Mouse (Mus musculus) ovary, postnatal 10 days (tissue): ENCODE data around the gene Gm20388.

Experiments used
- DNase-seq: peaks from one replicate; pipeline ENCODE4 v3.0.0; 2022; ENCODE audit warnings: low spot score

The Gm20388 gene

DNA sequence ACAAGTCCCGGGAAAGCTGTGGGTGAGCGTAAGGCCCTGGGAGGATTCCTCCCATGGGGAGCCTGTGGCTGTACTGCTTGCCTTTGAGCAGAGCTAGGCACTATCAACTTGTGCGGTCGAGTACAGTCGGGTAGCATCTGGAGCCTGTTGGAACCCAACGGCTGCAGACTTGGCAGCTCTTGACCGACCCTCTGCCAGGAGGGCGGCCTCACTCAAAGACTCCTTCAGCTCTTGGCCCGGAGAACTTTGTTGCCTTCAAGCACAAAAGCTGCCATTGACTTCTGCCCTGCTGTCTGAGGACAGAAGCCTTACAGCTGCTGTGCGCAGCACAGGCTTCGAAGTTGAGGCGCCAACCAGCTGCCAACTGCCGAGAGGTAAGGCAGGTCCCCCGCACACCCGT, 1618.1 kb downstream of the Gm20388 start:
- DNase-seq, result no peak

DNA sequence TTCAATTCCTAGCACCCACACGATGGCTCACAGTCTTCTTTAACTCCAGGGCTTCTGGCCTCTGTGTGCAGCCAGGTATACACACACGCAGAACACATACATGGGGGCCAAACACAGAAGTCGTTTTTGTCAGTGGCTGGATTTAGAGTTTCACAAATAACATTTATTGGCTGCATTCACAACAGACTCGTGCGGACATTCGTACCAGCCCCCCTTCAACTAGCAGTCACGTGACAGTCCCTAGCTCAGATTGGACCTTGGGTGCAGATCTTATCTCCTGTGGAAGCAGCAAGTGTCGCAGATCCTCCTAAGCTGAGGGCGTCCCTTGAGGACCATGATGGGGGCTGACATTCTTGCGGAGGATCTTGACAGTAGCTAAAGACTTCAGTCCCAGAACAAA, 1620.0 kb downstream of the Gm20388 start:
- DNase-seq, result no peak

DNA sequence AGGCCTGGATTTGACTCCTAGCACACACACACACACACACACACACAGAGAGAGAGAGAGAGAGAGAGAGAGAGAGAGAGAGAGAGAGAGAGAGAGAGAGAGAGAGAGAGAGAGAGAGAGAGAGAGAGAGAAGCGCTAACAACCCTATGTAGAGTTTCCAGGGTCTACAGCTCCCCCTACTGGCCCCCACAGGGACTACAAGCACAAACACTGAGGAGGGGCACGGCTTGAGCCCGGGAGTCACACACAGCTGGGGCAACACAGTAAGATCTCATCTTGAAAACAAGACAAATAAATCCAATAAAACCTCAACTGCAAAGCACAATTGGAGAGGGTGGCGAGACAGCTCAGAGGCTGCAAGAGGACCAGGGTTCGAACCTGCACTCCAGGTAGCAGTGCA, 1621.7 kb downstream of the Gm20388 start:
- DNase-seq, result no peak

DNA sequence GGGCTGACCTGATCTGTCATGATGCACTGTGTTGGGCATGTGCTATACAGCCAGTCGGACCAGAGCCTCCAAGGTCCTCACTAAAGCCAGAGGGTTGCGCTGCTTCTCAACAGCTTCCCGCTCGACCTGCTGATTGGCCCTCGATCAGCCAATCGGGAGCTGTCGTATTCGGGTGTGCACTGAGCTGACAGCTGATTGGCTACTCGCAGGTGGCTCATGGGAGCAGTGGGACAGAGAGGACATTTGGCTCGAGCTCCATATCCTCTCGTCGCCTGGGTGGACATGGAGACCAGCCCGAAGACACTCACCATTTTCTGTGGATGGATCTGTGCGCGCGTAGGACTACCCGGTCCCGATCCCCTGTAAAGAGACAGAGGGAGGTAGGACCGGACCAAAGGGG, 1631.2 kb downstream of the Gm20388 start:
- DNase-seq, result no peak

DNA sequence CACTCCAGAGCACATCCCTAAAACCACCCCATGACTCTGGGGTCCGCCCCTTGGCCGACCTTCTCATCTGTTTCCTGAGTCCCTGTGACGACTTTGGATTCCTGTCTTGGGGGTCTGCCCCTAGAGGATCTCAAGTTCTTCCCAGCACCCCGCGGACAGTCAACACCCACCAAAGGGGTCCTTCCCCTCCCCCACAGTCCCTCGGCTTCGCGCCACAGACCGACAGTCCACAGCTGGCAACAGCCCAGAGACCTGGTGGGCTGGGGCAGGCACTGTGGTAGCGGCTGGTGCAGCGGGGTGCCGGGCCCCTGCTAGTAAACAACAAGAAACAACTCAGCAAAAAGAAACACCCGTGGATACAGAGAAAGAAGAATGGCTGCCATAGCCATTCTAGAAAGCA, 1632.3 kb downstream of the Gm20388 start:
- no peak for DNase-seq

DNA sequence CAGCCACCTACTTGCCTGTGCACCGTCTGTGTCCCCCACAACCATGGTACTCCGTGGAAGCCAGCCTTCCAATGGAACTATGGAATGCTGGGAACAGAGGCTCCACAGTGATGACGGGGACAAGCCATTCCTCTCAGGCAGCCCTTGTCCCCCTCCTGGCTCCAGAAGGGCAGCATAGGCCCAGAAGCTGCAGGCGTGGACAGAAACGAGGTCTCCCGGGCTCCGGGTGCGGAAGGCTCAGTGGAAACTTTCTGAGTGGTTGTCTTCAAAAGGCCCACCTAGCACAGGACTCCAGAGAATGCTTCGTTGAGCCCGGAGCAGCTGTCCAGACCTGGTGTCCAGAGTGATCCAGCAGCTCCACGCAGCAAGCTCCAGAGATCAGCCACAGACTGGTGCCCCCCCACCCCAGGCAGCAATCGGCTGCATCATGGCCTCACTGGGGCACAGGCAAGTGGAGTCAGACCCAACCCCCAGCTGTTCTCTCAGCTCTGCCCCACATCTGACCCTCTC, 1633.7 kb downstream of the Gm20388 start, which contains the start of gene 1700018B08Rik:
Gene 1700018B08Rik, minus strand, starts transcription at position 45 of the 510 bp plus-strand sequence.
- no peak for DNase-seq

DNA sequence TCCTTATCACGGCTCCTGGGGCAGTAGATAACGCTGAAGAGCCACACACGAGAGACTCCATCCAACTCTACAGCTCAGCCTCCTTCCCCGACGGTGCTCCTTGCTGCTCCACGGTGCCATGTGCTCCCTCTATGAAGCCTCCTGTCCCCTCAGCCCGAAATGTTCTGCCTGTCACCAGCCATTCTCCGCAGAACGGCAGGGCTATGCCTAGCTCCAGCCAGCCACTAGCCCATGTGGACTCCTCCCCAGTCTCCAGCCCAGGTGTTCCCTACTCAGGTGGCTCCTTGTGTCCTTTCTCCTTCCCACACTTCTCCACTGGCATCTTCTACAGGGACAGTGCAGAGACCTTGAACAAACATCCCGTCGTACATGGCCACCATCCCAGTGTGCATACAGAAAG, 1634.3 kb downstream of the Gm20388 start:
- no peak for DNase-seq

DNA sequence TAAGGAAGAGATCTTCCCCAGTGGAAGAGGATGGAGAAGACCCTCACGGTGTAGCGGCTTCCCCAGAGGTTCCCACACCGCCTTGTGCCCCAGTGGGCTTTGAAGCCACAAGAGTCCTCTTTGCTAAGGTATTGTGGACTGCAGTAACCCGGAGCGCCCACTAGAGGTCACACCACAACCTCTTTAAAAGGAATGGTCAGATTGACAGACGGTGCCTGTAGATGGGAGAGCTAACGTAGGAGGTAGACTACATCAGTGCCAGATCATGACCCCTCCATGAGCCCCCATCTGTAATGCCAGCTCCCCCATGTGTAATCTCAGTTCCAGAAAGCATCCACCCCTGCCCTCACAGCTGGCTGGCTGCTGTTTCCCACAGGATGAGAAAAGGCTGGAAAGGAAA, 1636.5 kb downstream of the Gm20388 start:
- no peak for DNase-seq

DNA sequence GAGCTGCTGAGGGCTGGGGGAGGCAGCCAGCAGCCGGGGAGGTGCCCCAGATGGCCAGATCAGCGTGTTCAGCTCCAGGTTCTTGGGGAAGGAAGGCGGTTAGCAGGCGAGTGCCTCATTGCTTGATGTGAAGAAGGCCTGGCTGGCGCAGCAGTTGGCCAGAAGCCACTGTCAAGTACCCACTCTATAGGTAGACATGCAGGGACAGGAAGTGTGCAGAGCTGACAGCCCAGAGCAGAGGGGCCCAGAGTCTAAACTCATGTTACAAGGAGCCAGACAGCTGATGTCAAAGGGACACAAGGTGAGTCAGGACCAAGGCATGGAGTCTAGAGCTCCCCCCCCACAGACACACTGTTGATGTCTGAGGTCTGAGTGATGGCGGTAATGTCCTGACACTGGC, 1639.4 kb downstream of the Gm20388 start:
- DNase-seq, result no peak

DNA sequence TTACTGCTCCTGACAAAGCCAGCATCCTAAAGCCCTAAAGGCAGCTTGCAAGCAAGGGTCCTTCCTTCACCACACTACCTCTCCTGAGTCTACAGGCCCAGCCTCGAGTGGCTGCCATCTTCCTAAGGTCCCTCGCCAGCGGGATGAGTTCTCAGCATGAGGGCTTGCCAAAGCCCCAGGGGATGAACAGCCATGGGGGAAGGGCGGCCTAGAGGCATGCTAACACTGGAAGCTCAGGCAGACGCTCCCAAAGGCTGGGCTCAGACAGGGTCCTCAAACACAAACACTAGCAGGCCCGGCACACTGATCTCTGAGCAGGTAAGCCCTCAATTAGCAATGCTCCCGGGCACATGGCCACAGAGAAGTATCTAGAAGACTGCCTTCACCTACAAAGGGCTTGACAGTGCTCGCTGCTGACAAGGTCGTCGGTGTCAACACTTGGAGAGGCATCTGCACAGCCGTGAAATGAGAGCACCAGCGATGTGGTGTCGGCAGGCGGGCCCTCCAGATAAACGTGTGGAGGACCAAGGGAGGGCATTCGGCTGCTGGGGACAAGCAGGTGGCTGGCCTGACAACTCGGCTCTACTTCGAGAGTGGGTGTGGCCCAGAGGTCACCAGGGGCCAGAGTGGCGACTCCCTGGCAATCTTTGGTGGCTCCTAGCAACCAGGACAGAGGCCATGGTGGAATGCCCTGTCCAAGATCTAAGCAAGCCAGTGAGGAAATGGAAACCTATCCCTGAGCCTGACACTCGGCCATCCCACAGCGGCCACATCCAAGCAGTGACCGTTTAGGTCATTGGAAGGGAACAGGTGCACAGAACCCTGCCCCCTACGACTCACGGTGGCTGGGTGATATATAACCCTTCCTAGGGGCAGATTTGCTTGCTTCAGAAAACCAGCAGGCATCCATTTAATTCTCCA, 1640.7 kb downstream of the Gm20388 start:
- no peak for DNase-seq

DNA sequence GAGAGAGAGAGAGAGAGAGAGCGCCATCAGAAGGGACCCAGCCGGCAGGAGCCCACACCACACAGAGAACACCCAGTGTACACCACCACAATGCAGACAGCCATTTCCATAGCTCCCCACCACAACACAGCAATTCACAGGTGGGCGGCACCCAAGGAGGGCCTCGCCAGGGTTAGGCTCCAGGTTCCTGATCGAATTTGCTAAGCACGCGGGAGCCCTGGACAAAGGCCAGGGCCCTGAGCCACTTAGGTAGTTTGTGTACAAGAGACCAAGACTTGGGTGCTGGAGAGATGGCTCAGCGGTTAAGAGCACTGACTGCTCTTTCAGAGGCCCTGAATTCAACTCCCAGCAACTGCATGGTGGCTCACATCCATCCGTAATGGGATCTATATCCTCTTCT, 1641.9 kb downstream of the Gm20388 start:
- no peak for DNase-seq

DNA sequence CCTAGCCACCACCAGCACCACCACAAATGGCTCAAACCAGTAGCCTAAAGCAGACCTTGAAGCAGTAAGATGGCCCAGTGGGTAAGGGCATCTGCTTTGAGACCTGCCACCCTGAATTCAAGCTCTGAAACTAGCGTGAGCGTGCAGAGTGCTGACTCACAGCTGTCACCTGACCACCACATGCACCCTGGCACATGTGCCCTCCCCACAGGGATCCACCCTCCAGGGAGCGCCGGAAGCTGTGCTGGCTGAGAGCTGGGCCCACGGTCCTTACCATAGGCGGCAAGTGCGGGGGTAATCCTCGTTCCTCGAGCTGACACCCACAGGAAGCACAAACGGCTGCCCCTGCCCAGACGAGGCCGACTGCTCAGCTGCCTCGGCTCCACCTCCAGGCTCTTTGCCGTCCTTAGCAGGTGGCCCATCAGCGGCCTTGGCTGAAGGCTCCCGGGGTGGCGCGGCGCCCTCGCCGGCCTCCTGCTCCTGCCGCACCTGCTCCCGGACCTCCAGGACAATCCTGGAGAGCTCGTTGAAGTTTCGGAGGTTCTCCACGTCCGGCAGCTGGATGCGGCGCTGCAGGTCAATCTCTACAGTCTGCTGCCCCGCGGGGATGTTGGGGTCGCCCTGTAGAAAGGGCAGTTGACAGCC, 1643.3 kb downstream of the Gm20388 start:
- DNase-seq, result no peak

DNA sequence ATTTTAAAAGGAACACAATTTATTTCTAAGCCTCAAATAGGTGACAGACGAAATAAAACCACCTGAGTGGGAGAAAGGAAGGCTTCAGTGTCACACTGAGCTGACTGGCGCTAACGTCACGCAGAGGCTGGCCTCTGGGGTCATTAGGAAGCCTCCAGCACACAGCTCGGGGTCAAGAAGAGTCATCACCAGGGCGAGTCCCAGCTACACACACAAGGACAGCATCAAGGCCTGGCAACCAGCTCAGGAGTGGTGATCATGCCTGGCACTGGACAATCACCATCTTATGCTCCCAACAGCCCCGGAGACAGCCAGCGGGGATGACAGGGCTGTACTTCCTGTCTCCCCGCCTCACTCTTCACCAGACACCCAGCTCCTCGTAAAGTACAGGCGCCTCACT, 1647.1 kb downstream of the Gm20388 start:
- no peak for DNase-seq

DNA sequence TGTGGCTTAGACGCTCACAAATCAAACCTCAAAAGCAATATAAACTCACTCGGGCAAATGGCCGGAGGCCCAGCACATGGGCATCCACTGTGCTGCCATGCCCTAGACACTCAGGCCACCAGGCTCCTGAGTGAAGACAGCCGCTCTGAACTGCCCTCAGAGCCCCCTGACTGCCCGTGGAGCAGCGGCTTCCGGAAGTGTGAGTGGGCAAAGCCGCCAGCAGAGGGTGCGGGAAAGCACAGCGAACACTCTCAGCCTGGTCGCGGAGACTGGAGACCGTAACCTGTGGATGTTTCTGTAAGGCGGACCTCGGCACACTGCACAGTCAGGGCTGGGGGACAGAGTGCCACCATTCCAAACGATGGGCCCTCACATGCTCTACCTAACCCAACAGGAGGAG, 1647.9 kb downstream of the Gm20388 start:
- no peak for DNase-seq

DNA sequence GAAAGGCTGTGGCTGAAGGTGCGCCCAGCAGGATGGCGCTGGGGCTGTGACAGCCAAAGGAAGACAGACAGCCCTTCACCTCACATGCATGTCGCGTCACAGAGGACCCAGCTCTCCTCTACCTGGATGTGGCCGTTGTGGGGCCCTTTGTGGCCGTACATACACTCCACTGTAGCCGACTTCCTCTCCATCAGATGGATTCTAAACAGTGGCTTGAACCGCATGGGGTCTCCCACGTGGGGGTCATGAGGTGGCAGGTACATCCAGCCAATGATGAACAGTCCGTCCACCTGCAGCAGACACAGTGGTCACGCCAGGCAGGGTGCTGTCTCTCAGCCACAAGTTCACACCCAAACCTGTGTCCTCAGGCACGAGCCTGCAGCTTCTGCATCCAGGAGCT, 1649.2 kb downstream of the Gm20388 start:
- DNase-seq, result no peak

DNA sequence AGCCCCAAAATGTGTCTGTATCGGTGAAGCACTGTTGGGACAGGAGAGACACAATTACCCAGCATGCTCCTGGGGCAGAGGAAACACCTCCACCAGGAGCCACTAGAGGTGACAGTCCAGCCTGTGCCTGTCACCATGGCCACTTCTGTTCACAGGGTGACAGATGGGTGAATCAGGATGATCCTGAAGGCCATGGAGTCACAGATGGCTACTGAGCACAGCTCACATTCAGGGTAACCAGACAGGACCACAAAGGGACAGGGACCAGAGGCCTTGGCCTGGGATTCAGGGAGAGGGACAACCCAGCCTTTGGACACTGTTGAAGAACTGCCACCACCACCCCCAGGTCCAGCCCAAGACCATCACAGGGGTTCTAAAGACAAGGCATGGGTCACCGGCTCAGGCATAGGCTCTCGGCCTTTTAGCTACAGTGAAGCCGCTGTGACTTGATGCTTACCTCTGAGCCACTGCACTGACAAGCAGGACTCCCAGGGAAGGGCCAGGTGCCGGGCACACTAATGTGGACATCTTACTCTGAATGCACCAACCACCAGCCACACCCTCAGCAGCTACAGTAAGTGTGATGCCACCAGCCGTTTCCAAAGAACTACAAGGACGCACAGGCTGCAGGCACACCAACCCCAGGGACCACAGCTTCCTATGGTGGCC, 1649.9 kb downstream of the Gm20388 start:
- DNase-seq, result no peak

DNA sequence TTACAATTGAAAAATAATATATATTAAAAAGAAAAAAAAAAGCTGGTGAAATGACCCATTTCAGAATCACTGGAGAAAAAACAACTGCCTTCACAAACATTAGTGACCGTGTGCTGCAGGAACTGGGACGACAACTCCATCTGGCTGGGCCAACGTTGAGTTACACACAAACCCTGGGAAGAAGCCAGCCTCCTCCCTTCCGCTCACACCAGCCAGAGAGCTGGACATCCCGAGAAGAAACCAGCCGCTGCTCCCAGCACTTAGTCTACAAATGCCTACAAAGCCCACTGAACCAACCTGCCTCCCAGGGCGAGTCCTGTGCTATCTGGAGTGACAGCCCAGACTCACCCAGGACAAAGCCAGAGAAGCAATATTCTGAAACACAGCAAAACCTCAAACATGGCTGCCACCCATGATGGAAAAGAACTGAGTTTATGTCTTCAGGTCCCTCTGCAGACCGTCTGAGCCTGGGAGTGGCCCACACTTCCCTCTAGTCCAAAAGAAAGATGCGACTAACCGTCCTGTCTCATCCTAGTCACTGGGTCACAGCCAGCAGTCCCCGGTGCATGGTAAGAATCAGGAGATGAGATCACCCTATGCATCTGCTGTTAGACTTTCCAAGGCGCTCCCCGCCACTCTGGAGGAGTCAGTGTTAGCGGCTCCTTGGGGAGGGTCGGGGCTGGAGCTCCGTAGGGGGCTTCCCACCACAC, 1651.2 kb downstream of the Gm20388 start:
- no peak for DNase-seq

DNA sequence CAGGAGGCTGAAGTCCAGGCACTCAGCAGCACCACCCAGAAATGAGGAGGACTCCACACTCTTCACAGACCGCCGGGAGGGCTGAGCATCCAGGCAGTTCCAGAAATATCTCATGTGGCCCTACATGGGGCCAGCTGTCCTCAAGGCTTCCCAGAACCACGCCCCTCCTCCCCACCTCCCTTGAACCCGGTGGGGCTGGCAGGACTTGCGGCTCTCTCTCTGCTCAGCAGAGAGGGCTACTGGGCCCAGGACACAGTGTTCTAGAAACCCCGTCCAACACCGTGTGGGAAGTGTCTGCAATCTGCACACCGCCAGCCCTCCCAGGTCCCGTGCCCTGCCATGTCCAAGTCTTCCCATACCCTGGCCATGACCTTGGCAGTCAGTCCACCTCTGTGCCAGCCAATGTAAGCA, 1652.3 kb downstream of the Gm20388 start:
- DNase-seq, result no peak

DNA sequence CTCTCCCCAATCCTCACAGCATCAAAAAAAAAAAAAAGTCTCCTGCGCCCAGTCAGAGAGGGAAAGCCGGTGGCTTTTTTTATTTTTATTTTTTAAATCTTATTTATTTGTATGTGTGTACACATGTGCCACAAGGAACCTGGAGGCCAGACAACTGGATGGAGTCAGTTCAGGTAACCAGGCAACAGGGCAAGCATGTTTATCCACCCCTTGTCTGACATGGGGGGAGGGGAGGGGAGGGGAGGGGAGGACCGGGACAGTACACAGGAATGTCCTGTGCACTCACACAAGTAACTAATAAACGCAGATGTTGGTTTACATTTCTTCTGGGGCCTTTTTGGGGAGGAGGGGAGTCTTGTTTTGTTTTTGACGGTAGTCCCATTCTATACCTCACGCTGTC, 1653.1 kb downstream of the Gm20388 start:
- DNase-seq, result no peak

DNA sequence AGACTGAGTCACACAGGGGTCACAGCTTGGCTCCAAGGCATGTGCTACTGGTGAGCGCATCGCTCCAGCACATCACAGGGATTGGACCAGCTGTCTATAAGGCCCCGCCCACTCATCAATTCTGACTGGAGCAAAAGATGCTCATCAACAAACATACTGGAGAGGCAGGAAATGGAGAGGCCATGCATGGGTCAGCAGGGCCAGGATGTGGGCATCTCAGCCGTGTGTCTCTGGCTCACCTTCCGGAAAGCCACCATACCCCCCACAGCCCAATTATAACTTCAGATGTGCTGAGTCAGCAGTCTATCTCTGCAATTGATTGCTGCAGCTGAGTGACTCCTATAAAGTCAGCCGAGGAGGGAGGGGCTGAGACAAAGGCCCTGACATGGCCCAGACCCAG, 1657.7 kb downstream of the Gm20388 start:
- no peak for DNase-seq

DNA sequence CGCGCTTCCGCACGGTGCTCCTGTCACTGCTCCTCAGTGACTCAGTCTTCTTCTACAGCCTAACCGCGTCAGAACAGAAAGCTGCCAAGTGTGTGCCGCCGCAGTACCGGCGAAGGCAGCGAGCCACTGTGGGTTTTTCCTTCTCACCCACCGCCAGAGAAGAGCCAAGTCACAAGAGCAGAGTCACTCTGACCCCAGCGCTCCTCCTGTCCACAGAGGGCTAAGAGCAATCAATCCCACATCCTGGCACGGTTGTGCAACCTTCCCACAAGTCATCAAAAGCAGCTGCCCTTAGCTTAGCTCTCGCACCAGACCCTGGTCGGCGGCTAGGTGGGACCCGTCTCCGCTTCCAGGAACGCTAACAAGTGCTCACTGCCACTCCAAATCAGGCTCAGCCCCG, 1659.7 kb downstream of the Gm20388 start:
- DNase-seq, result no peak

DNA sequence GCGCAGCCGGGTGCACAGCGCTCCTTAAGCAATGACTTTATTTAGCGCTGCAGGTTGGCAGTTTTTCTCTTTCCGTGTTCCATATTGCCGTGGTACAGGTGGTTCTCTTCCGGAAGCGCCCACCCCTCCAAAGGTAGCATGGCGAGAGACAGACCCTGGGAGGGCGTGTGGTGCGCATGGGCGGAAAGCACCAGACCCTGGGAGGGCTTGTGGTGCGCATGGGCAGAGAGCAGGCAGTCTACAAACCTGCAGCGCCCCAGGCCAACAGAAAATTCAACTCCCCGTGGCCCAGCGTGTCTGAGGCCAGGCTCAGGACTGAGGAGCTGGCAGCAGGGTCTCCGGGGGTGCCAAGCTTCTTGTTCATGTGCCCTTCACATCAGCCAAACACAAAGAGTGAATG, 1660.2 kb downstream of the Gm20388 start:
- no peak for DNase-seq
